Mouse (Mus musculus): ENCODE measurements around the gene 2010003K11Rik. TPM values are rescaled to one million over a fixed set of nuclear protein-coding genes. Genes with fewer than 3 reads are reported as not detected.

The 2010003K11Rik gene
- total and polyA plus RNA-seq, 3 experiments, result not detected

DNA sequence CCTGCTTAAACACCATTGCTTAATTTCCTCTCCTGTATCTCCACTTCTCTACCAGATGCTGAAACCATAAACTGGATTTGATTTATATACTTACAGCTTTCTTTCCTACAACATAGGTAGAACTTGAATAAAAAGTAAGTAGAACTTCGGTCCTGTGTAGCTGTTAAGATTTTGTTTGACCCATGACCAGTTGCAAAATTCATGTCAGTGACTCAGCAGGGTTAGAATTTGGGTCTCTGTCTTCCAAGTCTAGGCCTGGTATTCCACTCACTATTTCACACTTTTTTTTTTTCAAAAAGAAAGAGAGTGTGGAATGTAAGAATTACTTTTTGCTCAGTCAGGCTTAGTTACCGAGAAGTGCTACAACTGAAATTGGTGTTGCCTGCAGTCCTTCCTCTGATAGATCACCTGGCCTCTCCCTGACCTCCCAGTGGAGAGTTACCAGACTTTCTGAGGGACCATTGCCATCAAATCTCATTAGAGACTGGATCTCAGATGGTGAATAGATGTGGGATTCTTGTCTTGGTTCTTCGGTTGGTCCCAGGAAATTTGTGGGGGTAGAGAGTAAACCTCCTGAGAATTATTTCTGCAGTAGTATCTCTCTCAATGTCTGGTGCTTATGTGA lies 23.2 kb upstream of the 2010003K11Rik start:
- Histone ChIP-seq H3K4me3 (replicated peaks in 1 of 3; ENCODE audit: low read depth in 2 of 3, low read length in 2 of 3, poor library complexity in 1 of 3) (no peak overlapping the region), H3K9ac (ENCODE audit: insufficient read depth, low read depth) (no peak overlapping the region), H3K9me3 (replicated peaks; ENCODE audit: low read length) (no peaks in the 10 kb centered on the region), H3K36me3 (replicated peaks in 1 of 2; ENCODE audit: control insufficient read depth in 1 of 2, insufficient read depth in 1 of 2, low read length in 1 of 2) (no peaks in the 10 kb centered on the region), H3K4me1 (ENCODE audit: control insufficient read depth in 1 of 2, insufficient read depth in 2 of 2) (peaks cover 3 to 37% of the 10 kb centered on the region in 2 experiments), H3K27me3 (replicated peaks) (no peaks in the 10 kb centered on the region), H3K27ac (ENCODE audit: insufficient read depth, low read depth) (no peak overlapping the region), H3K79me2 (replicated peaks; ENCODE audit: control insufficient read depth, extremely low read depth, insufficient read depth, poor library complexity, severe bottlenecking) (no peaks in the 10 kb centered on the region), H3K4me2 (ENCODE audit: insufficient read depth, low read depth, poor library complexity, severe bottlenecking) (no peak overlapping the region)
- DNase-seq (ENCODE audit: extremely low read depth), result no peak
- in situ Hi-C loops (cut with MboI; ENCODE audit: low pct_ligation_motif_present, low pct_unique_long_range_greater_than_20kb, low sequenced_read_pairs), result no loop called here
- no peak for TF ChIP-seq CTCF (conservative IDR thresholded peaks at IDR 0.05 in 1 of 2, IDR thresholded peaks at IDR 0.05 in 1 of 2; ENCODE audit: low read depth in 2 of 2, low read length in 2 of 2)
- no peak for TF ChIP-seq EP300 (IDR thresholded peaks at IDR 0.05; ENCODE audit: low read length)
- no peak for TF ChIP-seq MAX (IDR thresholded peaks at IDR 0.05; ENCODE audit: low read length)
- TF ChIP-seq POLR2A (IDR thresholded peaks at IDR 0.05; ENCODE audit: low read depth, low read length), result no peak
- TF ChIP-seq IRF4 (IDR thresholded peaks at IDR 0.05; ENCODE audit: low read depth, low read length), result no peak
- TF ChIP-seq BHLHE40 (IDR thresholded peaks at IDR 0.05; ENCODE audit: low read depth, low read length), result no peak
- TF ChIP-seq ETS1 (conservative IDR thresholded peaks at IDR 0.05; ENCODE audit: low read depth, low read length), result no peak
- TF ChIP-seq ZC3H11A (IDR thresholded peaks at IDR 0.05; ENCODE audit: low read depth, low read length), result no peak
- dilution Hi-C loops (cut with MboI; ENCODE audit: extremely low pct_ligation_motif_present, extremely low pct_unique_long_range_greater_than_20kb, low sequenced_read_pairs), result no loop called here

DNA sequence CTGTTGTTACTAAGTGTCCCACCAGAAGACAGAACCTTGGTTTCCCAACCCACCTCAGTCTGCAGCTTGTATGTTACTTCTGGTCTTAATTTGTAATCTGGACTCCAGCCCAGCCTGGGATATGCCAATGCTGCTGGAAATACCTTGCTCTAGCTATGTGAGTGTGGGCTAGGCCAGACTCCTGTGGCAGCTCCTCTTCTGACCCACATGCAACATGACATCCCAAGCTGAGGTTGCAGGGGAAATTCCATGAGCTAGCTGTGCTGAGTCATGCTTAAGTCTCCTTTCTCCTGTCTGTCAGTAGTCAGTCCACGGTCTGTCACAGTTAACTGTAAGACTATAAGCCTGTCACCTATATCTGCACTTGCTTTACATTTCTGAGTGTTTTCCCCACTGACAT lies 19.1 kb upstream of the 2010003K11Rik start:
- dilution Hi-C loops (cut with MboI; ENCODE audit: extremely low pct_ligation_motif_present, extremely low pct_unique_long_range_greater_than_20kb, low sequenced_read_pairs), result no loop called here

More for the DNA sequence above, 19.1 kb upstream of the 2010003K11Rik start:
- no peaks in the 10 kb centered on the region for H3K36me3 ChIP-seq (replicated peaks in 1 of 2; ENCODE audit: control insufficient read depth in 1 of 2, insufficient read depth in 1 of 2, low read length in 1 of 2)
- TF ChIP-seq CTCF (conservative IDR thresholded peaks at IDR 0.05 in 1 of 2, IDR thresholded peaks at IDR 0.05 in 1 of 2; ENCODE audit: low read depth in 2 of 2, low read length in 2 of 2) (no peak), ZNF384 (IDR thresholded peaks at IDR 0.05; ENCODE audit: low read depth, low read length) (no peak), IRF4 (IDR thresholded peaks at IDR 0.05; ENCODE audit: low read depth, low read length) (no peak), JUN (IDR thresholded peaks at IDR 0.05; ENCODE audit: insufficient read depth, low read depth, low read length) (no peak), ZMIZ1 (IDR thresholded peaks at IDR 0.05; ENCODE audit: low read depth, low read length) (no peak), UBTF (IDR thresholded peaks at IDR 0.05; ENCODE audit: low read depth, low read length) (no peak), EP300 (IDR thresholded peaks at IDR 0.05; ENCODE audit: low read length) (0 out of 2 replicates have a peak, but pooled peaks have one; percentile 29), TCF12 (IDR thresholded peaks at IDR 0.05; ENCODE audit: low read depth, low read length) (no peak), BHLHE40 (IDR thresholded peaks at IDR 0.05; ENCODE audit: low read depth, low read length) (peak; percentile 23; the same call in 1 of the 2 replicates), ETS1 (conservative IDR thresholded peaks at IDR 0.05; ENCODE audit: low read depth, low read length) (0 out of 2 replicates have a peak, but pooled peaks have one; percentile 21), USF1 (IDR thresholded peaks at IDR 0.05; ENCODE audit: low read depth, low read length) (no peak), MAX (IDR thresholded peaks at IDR 0.05; ENCODE audit: low read length) (no peak), CHD1 (IDR thresholded peaks at IDR 0.05; ENCODE audit: low read depth, low read length) (no peak), GABPA (IDR thresholded peaks at IDR 0.05; ENCODE audit: insufficient replicate concordance, low read depth, low read length) (no peak), SMC3 (IDR thresholded peaks at IDR 0.05; ENCODE audit: low read depth, low read length) (no peak), TBP (conservative IDR thresholded peaks at IDR 0.05; ENCODE audit: low read depth, low read length) (no peak), E2F4 (IDR thresholded peaks at IDR 0.05; ENCODE audit: insufficient replicate concordance, low read depth, low read length) (no peak), MAZ (IDR thresholded peaks at IDR 0.05; ENCODE audit: low read depth, low read length) (no peak), ZC3H11A (IDR thresholded peaks at IDR 0.05; ENCODE audit: low read depth, low read length) (no peak), ZKSCAN1 (IDR thresholded peaks at IDR 0.05; ENCODE audit: borderline replicate concordance, low read depth, low read length) (no peak), JUND (conservative IDR thresholded peaks at IDR 0.05; ENCODE audit: low read depth, low read length) (no peak), MAFK (IDR thresholded peaks at IDR 0.05; ENCODE audit: insufficient replicate concordance, low read length) (peak; percentile 81; the same call in 1 of the 2 replicates)
- no peaks in the 10 kb centered on the region for H3K9me3 ChIP-seq (replicated peaks; ENCODE audit: low read length)
- H3K4me2 ChIP-seq (ENCODE audit: insufficient read depth, low read depth, poor library complexity, severe bottlenecking), result no peak overlapping the region
- H3K9ac ChIP-seq (ENCODE audit: insufficient read depth, low read depth), result no peak overlapping the region
- H3K27ac ChIP-seq (ENCODE audit: insufficient read depth, low read depth), result no peak overlapping the region
- H3K79me2 ChIP-seq (replicated peaks; ENCODE audit: control insufficient read depth, extremely low read depth, insufficient read depth, poor library complexity, severe bottlenecking), result no peaks in the 10 kb centered on the region
- H3K27me3 ChIP-seq (replicated peaks), result no peaks in the 10 kb centered on the region
- no peak overlapping the region for H3K4me3 ChIP-seq (replicated peaks in 1 of 3; ENCODE audit: low read depth in 2 of 3, low read length in 2 of 3, poor library complexity in 1 of 3)
- DNase-seq (ENCODE audit: extremely low read depth), result peak; percentile 52
- in situ Hi-C loops (cut with MboI; ENCODE audit: low pct_ligation_motif_present, low pct_unique_long_range_greater_than_20kb, low sequenced_read_pairs), result no loop called here
- H3K4me1 ChIP-seq (ENCODE audit: control insufficient read depth in 1 of 2, insufficient read depth in 2 of 2), result peaks cover 3 to 50% of the 10 kb centered on the region in 2 experiments
